Mouse (Mus musculus) skeletal muscle tissue, adult 2 months (tissue): ENCODE measurements around the gene Crybg1.
"Not testable (repeated sequence)": the region's sequence is repeated elsewhere in the genome, so short reads cannot be mapped to it uniquely, and the experiment has no call there.

Source experiments
- DNase-seq: peaks from one replicate; pipeline ENCODE4 v3.0.0-alpha.2; 2012; ENCODE audit warnings: low read depth, low spot score

Crybg1 gene

DNA sequence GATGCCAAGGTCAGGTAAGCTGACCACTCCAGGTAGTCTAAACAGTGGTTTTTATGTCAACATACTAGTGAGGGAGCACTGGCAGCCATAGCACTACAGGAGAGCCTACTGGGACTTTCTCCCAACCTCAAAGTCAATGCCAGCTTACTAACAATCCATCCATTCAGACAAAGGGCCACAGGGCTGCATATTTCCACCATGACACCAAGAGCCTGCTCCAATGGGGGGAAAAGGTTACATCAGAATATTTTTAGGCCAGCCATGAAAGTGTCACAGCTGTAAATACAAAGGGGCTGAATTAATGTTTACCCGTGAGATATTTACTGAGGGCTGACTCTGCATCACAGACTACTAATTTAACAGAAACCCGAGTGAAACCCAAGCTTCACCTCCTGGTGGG is 175.4 kb downstream of the Crybg1 start:
- no peak for DNase-seq

GRCm38 (mm10) chr10:43964943-43965342 is 183.7 kb downstream of the Crybg1 start:
- no peak for DNase-seq

DNA sequence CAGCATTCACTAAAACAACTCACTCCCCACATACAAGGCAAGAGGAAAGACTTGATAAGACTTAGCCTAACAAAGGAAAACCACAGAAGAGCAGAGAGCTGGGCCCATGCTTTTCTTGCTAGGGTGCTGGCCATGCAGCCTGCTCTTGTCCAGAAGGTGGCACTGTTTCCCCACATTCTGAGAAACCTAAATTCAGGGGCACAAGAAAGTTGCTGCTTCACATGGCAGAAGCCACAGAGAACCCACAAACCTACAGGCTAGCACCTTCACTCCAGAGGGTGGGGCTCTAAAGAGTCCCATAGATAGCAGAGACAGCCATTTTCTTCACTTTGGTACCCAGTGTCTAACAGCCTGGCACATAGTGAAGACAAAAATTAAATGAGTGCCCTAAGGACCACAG is 194.7 kb downstream of the Crybg1 start:
- DNase-seq = peak; percentile 44

DNA sequence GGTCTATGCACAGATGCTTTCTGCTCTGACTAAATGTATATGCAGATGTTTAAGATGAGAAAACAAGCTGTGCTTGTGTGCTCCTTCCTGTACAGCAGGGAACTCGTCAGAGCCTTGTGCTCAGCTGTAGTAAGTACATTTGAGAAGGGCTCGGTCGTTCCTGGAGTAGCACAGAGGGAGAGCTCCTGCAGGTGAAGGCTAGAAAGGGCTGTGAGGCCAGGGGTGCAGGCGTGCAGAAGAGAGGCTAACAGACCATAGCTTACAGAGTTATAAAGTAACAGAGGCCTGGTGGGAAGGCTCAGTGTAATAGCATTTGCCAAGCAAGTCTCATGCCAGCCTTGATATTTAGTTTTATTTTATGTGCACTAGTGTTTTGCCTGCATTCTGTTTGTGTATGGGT is 203.2 kb downstream of the Crybg1 start:
- DNase-seq = no peak

- DNase-seq = no peak
Measured at GRCm38 (mm10) chr10:43943736-43944135, 204.9 kb downstream of the Crybg1 start.

DNA sequence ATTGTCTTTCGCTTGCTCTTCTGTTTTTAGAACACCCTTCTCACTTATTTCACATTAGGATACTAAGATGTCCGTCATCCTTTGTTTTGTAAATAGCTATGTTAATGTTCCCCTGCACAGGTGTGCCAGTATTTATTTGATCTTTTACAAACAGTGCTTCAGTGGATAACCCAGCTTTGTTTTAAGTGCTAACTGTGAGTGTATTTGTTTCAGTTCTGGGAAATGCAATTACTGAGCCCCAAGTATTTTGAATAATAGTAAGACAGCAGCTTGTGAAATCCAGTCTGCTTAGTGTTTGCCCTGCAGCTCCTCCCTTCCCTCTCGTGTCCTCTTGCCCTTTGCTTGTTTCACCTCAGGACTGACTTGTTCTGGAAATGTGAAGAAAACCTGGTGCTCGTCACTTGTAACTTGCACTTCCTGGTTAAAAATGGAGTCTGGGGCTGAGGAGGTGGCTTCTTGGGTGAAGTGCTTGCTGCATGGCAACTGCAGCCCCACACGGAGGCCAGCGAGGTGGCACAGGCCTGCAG is 209.5 kb downstream of the Crybg1 start:
- DNase-seq = no peak

GRCm38 (mm10) chr10:43928596-43928995 is 220.1 kb downstream of the Crybg1 start:
- DNase-seq = no peak

DNA sequence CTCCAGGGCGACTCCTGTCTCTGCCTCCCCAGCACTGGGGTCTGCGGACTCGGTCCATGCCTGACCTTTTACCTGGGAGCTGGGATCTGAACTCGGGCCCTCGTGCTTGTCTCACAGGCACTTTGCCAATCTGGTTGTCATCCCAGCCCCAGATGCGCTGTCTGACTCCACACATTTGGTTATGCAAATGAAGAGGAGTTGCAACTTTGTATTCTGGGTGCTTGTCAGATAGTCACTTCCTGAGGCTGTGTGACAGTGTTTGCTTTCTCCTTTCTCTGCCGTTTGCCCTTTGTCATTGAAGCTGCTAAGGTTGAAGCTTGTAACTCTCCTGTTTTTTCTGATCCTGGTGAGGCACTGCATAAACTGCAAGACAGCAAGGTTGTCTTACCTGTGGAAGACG is 220.9 kb downstream of the Crybg1 start:
- DNase-seq = no peak

- DNase-seq = not testable (repeated sequence)
Measured at GRCm38 (mm10) chr10:43925776-43926175, 222.9 kb downstream of the Crybg1 start.

- DNase-seq = no peak
Measured at GRCm38 (mm10) chr10:43923096-43923495, 225.6 kb downstream of the Crybg1 start.

DNA sequence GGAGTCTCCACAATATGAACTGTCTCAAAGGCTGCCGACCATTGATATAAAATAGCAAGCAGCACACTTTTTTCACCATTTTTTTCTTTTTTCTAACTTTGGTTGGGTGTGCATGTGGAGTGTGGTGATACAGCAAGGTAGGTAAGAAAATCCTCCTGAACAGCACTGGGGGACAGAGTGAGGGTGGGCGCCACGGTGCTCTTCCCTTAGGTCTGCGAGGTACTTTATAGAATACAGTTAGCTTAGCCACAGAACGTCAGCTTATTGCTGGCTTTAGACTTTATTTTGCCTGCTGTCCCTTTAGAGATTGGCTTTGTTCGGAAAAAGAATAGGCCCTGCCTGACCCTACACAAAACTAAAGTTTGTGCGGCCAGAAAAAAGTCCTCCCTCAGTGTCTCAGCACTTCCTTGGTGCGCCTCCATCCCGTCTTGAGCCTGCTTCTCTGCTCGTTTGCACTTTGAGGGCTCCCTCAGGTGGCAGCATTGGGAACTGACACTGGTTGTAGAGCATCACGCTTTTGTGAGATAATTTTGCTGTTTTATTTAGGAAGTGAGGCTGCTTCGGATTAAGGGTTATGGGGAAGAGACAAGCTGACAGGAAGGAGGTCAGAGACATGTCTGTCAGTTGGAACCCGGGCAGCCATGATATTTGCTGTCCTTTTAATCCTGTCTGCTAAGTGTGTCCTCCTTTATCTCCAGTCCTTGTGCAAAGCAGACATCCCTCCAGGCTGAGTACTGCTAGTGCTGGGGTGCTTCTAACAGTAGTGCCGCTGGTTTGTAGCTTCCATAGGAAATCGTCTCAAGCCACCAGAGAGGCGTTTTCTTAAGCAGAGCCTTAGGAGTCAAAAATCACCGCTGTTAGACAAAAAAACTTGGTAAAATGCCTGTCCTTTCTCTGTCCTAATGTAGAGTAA is 229.7 kb downstream of the Crybg1 start:
- DNase-seq = peak; percentile 54

- no peak for DNase-seq
Measured at GRCm38 (mm10) chr10:43916737-43917136, 231.9 kb downstream of the Crybg1 start.

GRCm38 (mm10) chr10:43916181-43916580 is 232.5 kb downstream of the Crybg1 start:
- no peak for DNase-seq

GRCm38 (mm10) chr10:43912236-43912635 is 236.4 kb downstream of the Crybg1 start:
- no peak for DNase-seq

GRCm38 (mm10) chr10:43910873-43911142 is 237.8 kb downstream of the Crybg1 start:
- DNase-seq = no peak

DNA sequence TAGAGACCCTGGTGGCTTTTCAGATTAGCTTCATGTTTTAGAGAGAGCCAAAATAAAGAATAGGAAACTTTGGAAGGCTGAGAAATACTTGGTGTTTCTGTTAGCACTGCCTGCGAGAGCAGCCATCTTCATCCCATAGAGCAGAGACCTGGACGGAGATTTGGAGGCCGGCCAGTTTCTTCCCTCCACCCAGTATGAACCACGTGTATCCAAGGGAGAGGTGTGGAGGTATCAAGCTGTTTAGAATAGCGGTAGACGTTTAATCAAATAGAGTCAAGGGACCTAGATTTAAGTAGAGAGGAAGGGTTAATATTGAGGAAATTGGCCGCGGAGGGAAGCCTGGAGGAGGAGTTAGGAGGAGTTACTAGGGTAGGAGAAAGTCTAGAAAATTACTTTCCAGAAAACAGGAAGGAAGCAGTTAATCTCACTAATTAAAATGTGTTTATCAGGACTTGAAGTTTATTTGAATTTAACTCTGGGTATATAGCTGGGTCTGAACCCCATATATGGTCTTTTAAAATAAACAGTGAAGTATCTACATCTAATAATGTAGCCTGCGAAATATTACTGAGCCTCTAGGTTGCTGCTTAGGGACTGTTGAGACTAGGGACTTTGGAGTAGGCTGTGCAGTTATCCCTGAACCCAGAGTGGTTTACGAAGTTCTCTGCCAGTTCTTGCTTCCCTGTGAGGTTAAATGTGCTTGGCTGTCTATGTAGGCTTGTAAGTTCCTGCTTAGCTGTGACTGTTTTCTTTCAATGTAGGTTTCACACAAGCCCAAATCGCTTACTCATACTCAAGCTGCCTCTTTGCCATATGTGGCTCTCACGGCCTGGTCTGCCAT is 238.4 kb downstream of the Crybg1 start:
- no peak for DNase-seq

- DNase-seq = no peak
Measured at GRCm38 (mm10) chr10:43904569-43904968, 244.1 kb downstream of the Crybg1 start.

DNA sequence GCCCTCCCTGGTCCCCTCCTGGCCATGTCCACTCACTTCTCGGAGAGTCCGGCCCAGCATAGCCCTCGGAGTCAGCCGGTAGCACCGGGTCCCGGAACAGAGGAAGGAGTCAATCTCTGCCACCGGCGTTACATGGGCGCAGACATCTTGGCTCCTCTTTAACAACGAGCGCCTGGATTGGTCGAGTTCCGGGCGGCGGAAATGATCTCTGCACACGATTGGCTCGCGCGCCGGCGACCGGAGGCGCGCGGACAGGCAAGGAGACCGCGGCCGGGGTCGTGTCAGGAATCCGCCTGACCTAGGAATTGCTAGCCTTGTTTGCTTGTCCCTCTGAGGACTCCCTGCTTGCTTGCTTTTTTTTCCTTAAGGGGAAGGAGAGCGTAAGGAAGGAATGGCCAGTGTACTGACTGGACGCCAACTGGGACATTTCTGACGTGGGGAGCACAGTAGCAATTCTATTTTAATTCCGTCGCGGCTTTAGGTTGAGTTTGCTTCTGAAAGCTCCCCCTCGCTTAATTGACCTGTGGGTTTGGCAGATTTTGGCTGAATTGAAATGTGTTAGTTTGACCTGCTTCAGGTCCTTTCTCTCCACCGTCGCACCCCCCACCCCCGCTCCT is 247.0 kb downstream of the Crybg1 start, which contains the start of the genes Qrsl1 and Rtn4ip1:
Gene Qrsl1 (minus strand): TSS at position 168 of the 617 bp plus-strand sequence.
Gene Rtn4ip1 (plus strand): TSS at position 230 of the 617 bp plus-strand sequence.
- peak; percentile 91 for DNase-seq

DNA sequence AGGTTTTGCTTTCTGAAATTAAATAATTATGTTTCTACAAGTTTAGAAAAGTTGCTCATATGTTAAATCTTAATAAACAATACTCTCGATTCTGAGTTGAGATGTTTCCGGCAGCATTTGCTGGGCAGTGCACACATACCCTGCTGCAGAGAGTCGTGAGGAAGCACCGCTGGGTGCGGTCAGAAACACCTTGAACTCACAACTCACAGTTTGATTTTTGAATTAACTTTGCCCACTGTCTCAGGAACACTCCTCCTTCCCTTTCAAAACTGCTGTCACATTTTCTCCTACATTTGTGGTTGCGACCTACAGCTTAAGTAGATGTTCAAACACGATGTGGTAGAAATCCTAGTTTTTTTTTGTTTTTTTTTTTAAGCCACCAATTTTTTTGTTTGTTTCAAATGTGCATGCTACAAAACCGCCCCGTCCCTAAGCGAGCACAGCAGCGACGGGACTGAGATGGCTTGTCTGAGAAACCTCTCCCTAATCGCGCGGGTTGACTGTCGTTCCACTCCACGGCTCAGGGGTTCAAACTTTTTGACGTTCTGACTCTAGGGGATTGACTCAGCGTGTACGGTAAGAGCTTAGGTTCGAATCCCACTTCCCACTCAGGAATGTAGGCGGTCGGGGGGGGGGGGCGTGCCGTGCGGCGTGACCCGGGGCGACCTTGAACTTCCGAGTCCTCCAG is 247.6 kb downstream of the Crybg1 start:
- no peak for DNase-seq
